Mouse (Mus musculus): ENCODE measurements around the gene Pex13. TPM values are rescaled to one million over a fixed set of nuclear protein-coding genes. Genes with fewer than 3 reads are reported as not detected.

The Pex13 gene
- polyA plus RNA-seq, 1 experiment from 2014 or later: 33.5 TPM

Other genes with a start within 250 kb of the Pex13 start
- gene Ahsa2, start 167.9 kb downstream of the Pex13 start, polyA plus RNA-seq (2014; fragmentation: Nextera tagmentation; extraction: Ambion mirVana): 50.9 and 54.2 TPM in 2 replicates
- gene 1700093K21Rik, start 144.8 kb downstream of the Pex13 start, polyA plus RNA-seq (2014; fragmentation: Nextera tagmentation; extraction: Ambion mirVana): not detected in 2 replicates
- 19.5 and 20.1 TPM in 2 replicates for gene 0610010F05Rik, start 32.3 kb downstream of the Pex13 start, polyA plus RNA-seq (2014; fragmentation: Nextera tagmentation; extraction: Ambion mirVana)
- gene Pus10, start 285 bp downstream of the Pex13 start, polyA plus RNA-seq (2014; fragmentation: Nextera tagmentation; extraction: Ambion mirVana): 10.5 and 11.8 TPM in 2 replicates
- 1.9 and 2.2 TPM in 2 replicates for gene Rel, start 105.0 kb upstream of the Pex13 start, polyA plus RNA-seq (2014; fragmentation: Nextera tagmentation; extraction: Ambion mirVana)
- 9.6 and 10.6 TPM in 2 replicates for gene Papolg, start 229.3 kb upstream of the Pex13 start, polyA plus RNA-seq (2014; fragmentation: Nextera tagmentation; extraction: Ambion mirVana)